In the genomic region with DNA sequence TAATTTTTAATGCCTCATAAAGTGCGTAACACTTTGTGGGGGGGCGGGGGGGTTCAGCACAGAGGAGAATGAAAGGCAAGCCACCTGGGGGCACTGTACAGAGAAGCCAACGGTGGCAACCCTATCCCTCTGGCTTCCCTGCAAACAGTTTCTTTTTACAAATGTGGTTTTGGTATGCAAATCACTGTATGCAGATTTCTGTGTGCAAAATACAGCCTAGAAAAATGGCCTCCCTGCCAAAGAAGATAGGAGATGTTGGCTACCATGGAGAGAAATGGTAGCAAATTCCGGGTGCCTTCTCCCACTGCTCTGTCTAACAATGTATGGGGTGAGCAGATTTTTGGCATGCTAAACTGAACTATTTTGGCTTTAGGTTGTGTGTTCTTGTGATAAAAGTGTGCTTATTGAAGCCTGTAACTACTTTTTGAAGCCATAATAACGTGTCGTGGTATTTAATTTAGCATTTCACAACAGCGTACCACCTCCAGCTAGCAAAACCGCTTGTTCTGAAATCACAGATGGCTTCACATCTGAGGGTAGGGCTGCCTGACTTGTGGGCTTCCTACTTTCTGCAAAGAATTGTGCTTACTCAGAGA, we compare ENCODE assay signal across 13 mouse cellular contexts. TPM values are rescaled to one million over a fixed set of nuclear protein-coding genes. Genes with fewer than 3 reads are reported as not detected.
DNase-seq lines count a peak whose midpoint lies in the region; ATAC-seq and TF ChIP-seq lines count a peak whose summit lies in the region.
"Had no signal": no experiment of that assay in that cellular context is flagged by ENCODE, and none has a peak within 500 bp of the region (broad histone marks: within the 10 kb centered on the region; RNA-seq: fewer than 3 reads in every experiment).

No protein-coding gene starts in this region.

- H3K4me1 ChIP-seq in testis, adult 2 months (ENCODE audit: control insufficient read depth, insufficient read depth, low read length) = no peaks in the 10 kb centered on the region
- H3K4me1 ChIP-seq: embryonic facial prominence, embryonic 13.5 days had no signal

- H3K27ac ChIP-seq in testis, adult 2 months (ENCODE audit: control insufficient read depth, insufficient read depth, low read depth, low read length) = peak overlapping the region; percentile 57
- H3K27ac ChIP-seq: embryonic facial prominence, embryonic 13.5 days had no signal

- H3K36me3 ChIP-seq in testis, adult 2 months (ENCODE audit: control insufficient read depth, insufficient read depth, low read length) = no peaks in the 10 kb centered on the region
- H3K36me3 ChIP-seq: embryonic facial prominence, embryonic 13.5 days had no signal

- ATAC-seq in megakaryocyte, adult 5-6 weeks (ENCODE audit: poor library complexity, severe bottlenecking) = no peak

- no peak for TF ChIP-seq POLR2A in testis, adult 2 months (IDR thresholded peaks at IDR 0.05; ENCODE audit: control insufficient read depth, low read depth, low read length)

- no peak for TF ChIP-seq CTCF in testis, adult 2 months (IDR thresholded peaks at IDR 0.05; ENCODE audit: control insufficient read depth, insufficient read depth, insufficient replicate concordance, low read depth, low read length)

- no peak overlapping the region for H3K4me3 ChIP-seq in testis, adult 2 months (ENCODE audit: control insufficient read depth, low read depth, low read length)
- H3K4me3 ChIP-seq: embryonic facial prominence, embryonic 13.5 days had no signal

- no peak for DNase-seq in testis, postnatal 10 days (ENCODE audit: low spot score)
- DNase-seq in frontal cortex, adult 2 months (ENCODE audit: extremely low spot score in 1 of 2, low spot score in 1 of 2) = peak; percentile 64 to 70
- DNase-seq in left cerebral cortex, adult 9 months (ENCODE audit: low spot score in 2 of 2) = peak; percentile 56 to 66
- peak; percentile 86 for DNase-seq in telencephalon, adult 2 months (ENCODE audit: low read depth, low spot score)
- no peak for DNase-seq in heart, postnatal 10 days
- no peak for DNase-seq in urinary bladder, postnatal 4 days (ENCODE audit: low spot score in 2 of 2)
- DNase-seq: kidney, postnatal 4 days; lung, postnatal 4 days; thymus, postnatal 36 days had no signal

- no peaks in the 10 kb centered on the region for H3K27me3 ChIP-seq in testis, adult 2 months (ENCODE audit: control insufficient read depth, insufficient read depth, low read length)
- H3K27me3 ChIP-seq: embryonic facial prominence, embryonic 13.5 days had no signal

- intact Hi-C loops in heart, postnatal 10 days (cut with DNase I) = no loop called here

RNA-seq across cellular contexts. Expression of gene Dmrtb1, which starts 33.8 kb away (rescaled TPM):
- 921 and 1,095 TPM in 2 replicates for polyA plus RNA-seq in testis, adult 2 months (2012; rRNA removed)
- polyA plus RNA-seq in frontal cortex, adult 2 months (2012; rRNA removed) = 1.5 and 2.2 TPM in 2 replicates
- 0.39 TPM in 1 of 2 replicates, not detected in the other for total RNA-seq in megakaryocyte, adult 5-6 weeks (2015)
- total RNA-seq in megakaryocyte, adult 5-6 weeks (2017) = not detected in 2 replicates
- not detected for total RNA-seq in heart, postnatal 10 days (2021)
- polyA plus RNA-seq: liver, embryonic 11.5 days had no signal

Comparison
In these comparisons a context has a peak if more than half of its experiments do, and no peak if none do; other contexts are left out.
1. DNase-seq: peak in frontal cortex, adult 2 months (2 of 2), left cerebral cortex, adult 9 months (2 of 2) and telencephalon, adult 2 months (single experiment); none in testis, postnatal 10 days (single experiment), heart, postnatal 10 days (0 of 2) and urinary bladder, postnatal 4 days (0 of 2).